Mouse (Mus musculus) CH12.LX (cell line): ENCODE results near the gene Vav1. TPM values are rescaled to one million over a fixed set of nuclear protein-coding genes. Genes with fewer than 3 reads are reported as not detected.

Experiments used
- DNase-seq: peaks from one replicate; pipeline ENCODE4 v3.0.0-alpha.2; 2013; ENCODE audit errors: extremely low read depth
- H3K27ac ChIP-seq: 2 replicates; pipeline ENCODE4 v1.5.1; 2012; ENCODE audit warnings: low read depth, mild to moderate bottlenecking, control low read depth, moderate library complexity; ENCODE audit not compliant: insufficient read depth
- H3K27me3 ChIP-seq: replicated peaks from 2 replicates; pipeline ENCODE3; 2012; ENCODE audit warnings: inconsistent platforms
- H3K36me3 ChIP-seq, 2 experiments: replicated peaks in 1 of 2; 2 replicates each; pipeline versions ENCODE3 to v1.6.1; 2012; ENCODE audit warnings: inconsistent platforms in 1 of 2, low read length in 1 of 2, mild to moderate bottlenecking in 1 of 2, mixed read lengths in 1 of 2, moderate library complexity in 1 of 2; ENCODE audit not compliant: control insufficient read depth in 1 of 2, insufficient read depth in 1 of 2
- H3K4me1 ChIP-seq, 2 experiments: 2 replicates each; pipeline ENCODE4 v1.6.1; 2012; ENCODE audit warnings: inconsistent platforms in 1 of 2, moderate library complexity in 1 of 2; ENCODE audit not compliant: insufficient read depth in 2 of 2, control insufficient read depth in 1 of 2
- H3K4me2 ChIP-seq: 2 replicates; pipeline ENCODE4 v1.6.1; 2012; ENCODE audit warnings: low read depth, mild to moderate bottlenecking, control low read depth; ENCODE audit not compliant: poor library complexity, insufficient read depth, severe bottlenecking
- H3K4me3 ChIP-seq, 3 experiments: fragments of 150-350 bp in 1 of 3; sonication (generic) in 1 of 3; replicated peaks in 1 of 3; 2 replicates each; pipeline versions ENCODE3 to v1.5.1; 2011 to 2012; ENCODE audit warnings: low read depth in 2 of 3, low read length in 2 of 3, mild to moderate bottlenecking in 2 of 3, moderate library complexity in 2 of 3, control low read depth in 1 of 3, improper control_type of control experiment in 1 of 3, inconsistent platforms in 1 of 3, mixed read lengths in 1 of 3; ENCODE audit not compliant: poor library complexity in 1 of 3
- H3K79me2 ChIP-seq: replicated peaks from 2 replicates; pipeline ENCODE4 v1.6.1; 2012; ENCODE audit warnings: mild to moderate bottlenecking, moderate library complexity; ENCODE audit not compliant: control insufficient read depth, poor library complexity, insufficient read depth, severe bottlenecking; ENCODE audit errors: extremely low read depth
- H3K9ac ChIP-seq: 2 replicates; pipeline ENCODE4 v1.6.1; 2012; ENCODE audit warnings: low read depth, mild to moderate bottlenecking, control low read depth, moderate library complexity; ENCODE audit not compliant: insufficient read depth
- H3K9me3 ChIP-seq: replicated peaks from 2 replicates; pipeline ENCODE3; 2012; ENCODE audit warnings: low read length, inconsistent platforms, mixed read lengths
- BHLHE40 ChIP-seq: IDR thresholded peaks from 2 replicates; pipeline ENCODE4 v1.6.1; 2011; ENCODE audit warnings: mild to moderate bottlenecking, low read depth, low read length, improper control_type of control experiment
- CHD2 ChIP-seq: IDR thresholded peaks from 2 replicates; pipeline ENCODE4 v1.6.1; 2011; ENCODE audit warnings: low read length, improper control_type of control experiment
- ELF1 ChIP-seq: IDR thresholded peaks from 2 replicates; pipeline ENCODE4 v1.6.1; 2014; ENCODE audit warnings: low read depth, mild to moderate bottlenecking, inconsistent platforms, low read length, improper control_type of control experiment
- EP300 ChIP-seq: IDR thresholded peaks from 2 replicates; pipeline ENCODE4 v1.6.1; 2011; ENCODE audit warnings: low read length, improper control_type of control experiment
- ETS1 ChIP-seq: conservative IDR thresholded peaks from 2 replicates; pipeline ENCODE4 v1.6.1; 2012; ENCODE audit warnings: low read depth, mild to moderate bottlenecking, inconsistent platforms, low read length, improper control_type of control experiment, moderate library complexity
- GABPA ChIP-seq: IDR thresholded peaks from 2 replicates; pipeline ENCODE4 v1.6.1; 2012; ENCODE audit warnings: low read depth, low read length, improper control_type of control experiment, inconsistent platforms; ENCODE audit not compliant: insufficient replicate concordance
- HCFC1 ChIP-seq: IDR thresholded peaks from 2 replicates; pipeline ENCODE4 v1.6.1; 2012; ENCODE audit warnings: low read depth, mild to moderate bottlenecking, inconsistent platforms, low read length, improper control_type of control experiment
- IRF4 ChIP-seq: IDR thresholded peaks from 2 replicates; pipeline ENCODE4 v1.6.1; 2014; ENCODE audit warnings: low read depth, mild to moderate bottlenecking, inconsistent platforms, low read length, improper control_type of control experiment
- MAX ChIP-seq: IDR thresholded peaks from 2 replicates; pipeline ENCODE4 v1.6.1; 2011; ENCODE audit warnings: low read length, improper control_type of control experiment
- MAZ ChIP-seq: IDR thresholded peaks from 2 replicates; pipeline ENCODE4 v1.6.1; 2012; ENCODE audit warnings: low read depth, mild to moderate bottlenecking, inconsistent platforms, low read length, improper control_type of control experiment, moderate library complexity
- MYC ChIP-seq: IDR thresholded peaks from 2 replicates; pipeline ENCODE4 v1.6.1; 2011; ENCODE audit warnings: low read depth, mild to moderate bottlenecking, improper control_type of control experiment, low read length
- POLR2A ChIP-seq: IDR thresholded peaks from 2 replicates; pipeline ENCODE4 v1.6.1; 2011; ENCODE audit warnings: low read depth, mild to moderate bottlenecking, improper control_type of control experiment, low read length
- SIN3A ChIP-seq: IDR thresholded peaks from 2 replicates; pipeline ENCODE4 v1.6.1; 2012; ENCODE audit warnings: low read length, improper control_type of control experiment, inconsistent platforms
- SMC3 ChIP-seq: IDR thresholded peaks from 2 replicates; pipeline ENCODE4 v1.6.1; 2011; ENCODE audit warnings: low read depth, low read length, improper control_type of control experiment
- USF1 ChIP-seq: IDR thresholded peaks from 2 replicates; pipeline ENCODE4 v1.6.1; 2014; ENCODE audit warnings: low read depth, mild to moderate bottlenecking, inconsistent platforms, low read length, improper control_type of control experiment
- USF2 ChIP-seq: conservative IDR thresholded peaks from 2 replicates; pipeline ENCODE4 v1.6.1; 2011; ENCODE audit warnings: low read depth, low read length, improper control_type of control experiment
- ZC3H11A ChIP-seq: IDR thresholded peaks from 2 replicates; pipeline ENCODE4 v1.6.1; 2012; ENCODE audit warnings: low read depth, mild to moderate bottlenecking, inconsistent platforms, low read length, improper control_type of control experiment
- ZKSCAN1 ChIP-seq: IDR thresholded peaks from 2 replicates; pipeline ENCODE4 v1.6.1; 2012; ENCODE audit warnings: low read depth, inconsistent platforms, low read length, improper control_type of control experiment, borderline replicate concordance
- ZNF384 ChIP-seq: IDR thresholded peaks from 2 replicates; pipeline ENCODE4 v1.6.1; 2012; ENCODE audit warnings: low read depth, low read length, improper control_type of control experiment, inconsistent platforms
- dilution Hi-C: fragments of 300-500 bp; cut with MboI; formaldehyde crosslinking; loops from 2 replicates; pipeline ENCODE4 v1.14.3; 2020; ENCODE audit warnings: low sequenced_read_pairs; ENCODE audit not compliant: extremely low pct_unique_long_range_greater_than_20kb, extremely low pct_ligation_motif_present
- in situ Hi-C: fragments of 300-500 bp; cut with MboI; formaldehyde crosslinking; loops from 3 replicates; pipeline ENCODE4 v1.14.3; 2019; ENCODE audit warnings: low sequenced_read_pairs, low pct_ligation_motif_present, low pct_unique_long_range_greater_than_20kb, mixed read lengths
- polyA plus RNA-seq: library from polyadenylated mRNA; unstranded; fragments of >175 nt; gene quantifications from 2 replicates; pipeline ENCODE4 v1.2.1, GENCODE M21; 2012; ENCODE audit warnings: low read depth; ENCODE audit not compliant: insufficient read length
- total RNA-seq, 2 experiments: library from RNA; depleted of rRNA; stranded (reverse); fragments of 300-350 nt in 1 of 2; fragments of >200 nt in 1 of 2; gene quantifications; 2 replicates each; pipeline ENCODE4 v1.2.3; 2012 to 2014

Vav1 gene
- total and polyA plus RNA-seq, 3 experiments, result 60.3 to 90.9 (median 84.3) TPM

GRCm38 (mm10) chr17:57290671-57291055 lies 11.8 kb downstream of the Vav1 start (continued):
- no peak; the same call in 1 of the 2 replicates for TF ChIP-seq CHD2
- TF ChIP-seq HCFC1, result no peak
- TF ChIP-seq MYC, result peak; percentile 92
- TF ChIP-seq ZNF384, result no peak
- TF ChIP-seq ETS1, result peak; percentile 97
- peak; percentile 88 for TF ChIP-seq USF1
- no peak; the same call in 1 of the 2 replicates for TF ChIP-seq SMC3
- TF ChIP-seq GABPA, result no peak
- no peak; the same call in 1 of the 2 replicates for TF ChIP-seq MAZ
- TF ChIP-seq POLR2A, result peak; percentile 75
- no peak for TF ChIP-seq ZC3H11A
- no peak for TF ChIP-seq ELF1
- TF ChIP-seq BHLHE40, result peak; percentile 95
- TF ChIP-seq MAX, result peak; percentile 72; the same call in 1 of the 2 replicates
- TF ChIP-seq USF2, result peak; percentile 91
- TF ChIP-seq ZKSCAN1, result no peak
- peak; percentile 71 for TF ChIP-seq EP300
- TF ChIP-seq, all 38 proteins: peak for 17

- peaks cover 76% of the 10 kb centered on the region for H3K79me2 ChIP-seq
- in situ Hi-C loops (no loop called here), dilution Hi-C loops (no loop called here)
- H3K4me1 ChIP-seq, result peaks cover 32 to 56% of the 10 kb centered on the region in 2 experiments
- peak overlapping the region; percentile 83 for H3K27ac ChIP-seq
- peak overlapping the region; percentile 1; the same call in 1 of the 2 replicates for H3K4me2 ChIP-seq
- H3K36me3 ChIP-seq, result peaks cover 41 to 80% of the 10 kb centered on the region in 2 experiments
- H3K27me3 ChIP-seq, result no peaks in the 10 kb centered on the region
- peak; percentile 61 for DNase-seq
- H3K9me3 ChIP-seq, result peaks cover 16% of the 10 kb centered on the region
- no peak overlapping the region for H3K9ac ChIP-seq
- peak overlapping the region in 1 of 3 experiments; percentile 43 for H3K4me3 ChIP-seq
- TF ChIP-seq IRF4 (peak; percentile 50; the same call in 1 of the 2 replicates), SIN3A (0 out of 2 replicates have a peak, but pooled peaks have one; percentile 19), ZKSCAN1 (no peak), BHLHE40 (peak; percentile 83), EP300 (peak; percentile 50; the same call in 1 of the 2 replicates), HCFC1 (no peak), ETS1 (peak; percentile 60)
These were observed 13.4 kb downstream of the Vav1 start for GRCm38 (mm10) chr17:57292302-57292701.
